Mouse (Mus musculus) CH12.LX (cell line): ENCODE results near the gene S100b.

Experiments
- MAFK ChIP-seq: IDR thresholded peaks from 2 replicates; pipeline ENCODE4 v1.6.1; 2011; ENCODE audit warnings: low read length, improper control_type of control experiment; ENCODE audit not compliant: insufficient replicate concordance
- USF1 ChIP-seq: IDR thresholded peaks from 2 replicates; pipeline ENCODE4 v1.6.1; 2014; ENCODE audit warnings: low read depth, mild to moderate bottlenecking, inconsistent platforms, low read length, improper control_type of control experiment

DNA sequence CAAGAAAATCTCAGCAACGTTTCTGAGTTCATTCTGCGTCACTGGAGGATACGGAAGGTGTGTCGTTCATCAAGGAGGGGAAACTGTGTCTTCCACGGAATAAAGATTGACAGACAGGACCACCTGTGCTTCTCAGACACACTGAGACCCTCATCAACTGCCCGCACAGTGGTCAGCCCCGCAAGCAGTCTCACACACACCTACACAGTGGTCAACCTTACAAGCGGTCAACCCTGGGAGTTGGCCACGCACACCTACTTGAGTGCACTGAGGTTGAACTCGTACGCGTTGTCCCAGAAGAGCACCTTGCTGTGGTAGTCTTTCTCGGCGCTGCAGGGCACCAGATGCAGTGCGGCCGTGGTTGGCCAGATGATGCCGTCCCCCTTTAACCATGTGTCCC, 36.6 kb upstream of the S100b start:
- TF ChIP-seq MAFK, result no peak
- TF ChIP-seq USF1, result no peak
